Mouse (Mus musculus) megakaryocyte, embryonic 14.5 days (primary cell): ENCODE data around the gene Rnf115.

Experiments
- FLI1 ChIP-seq: IDR thresholded peaks from 2 replicates; pipeline ENCODE4 v1.6.1; 2012; ENCODE audit warnings: low read length, inconsistent platforms, mixed read lengths
- GATA1 ChIP-seq: IDR thresholded peaks from 3 replicates; pipeline ENCODE4 v1.6.1; 2012; ENCODE audit warnings: mixed read lengths, low read length, inconsistent platforms, borderline replicate concordance

DNA sequence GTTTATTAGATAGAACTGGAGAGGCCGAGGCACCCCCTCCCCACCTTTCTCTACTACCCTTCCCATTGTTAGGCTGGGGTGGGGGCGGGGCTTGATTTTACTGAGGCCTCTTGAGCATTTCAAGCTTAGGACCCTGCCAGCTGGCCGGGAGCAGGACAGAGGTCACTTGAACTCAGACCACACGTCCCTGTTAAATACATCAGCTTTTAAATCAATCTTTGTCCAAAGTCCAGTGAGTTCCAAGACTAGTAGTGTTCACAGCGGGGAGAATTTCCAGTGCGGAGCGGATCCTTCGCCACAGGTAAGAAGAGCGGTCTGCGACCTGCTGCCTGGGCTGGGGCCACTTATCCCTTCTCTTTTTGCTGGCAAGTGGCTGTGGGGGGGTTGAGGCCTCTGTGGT is 102.4 kb downstream of the Rnf115 start:
- no peak for TF ChIP-seq GATA1
- TF ChIP-seq FLI1: no peak
